Mouse (Mus musculus): Measurements from ENCODE around the gene Vcp.

DNA sequence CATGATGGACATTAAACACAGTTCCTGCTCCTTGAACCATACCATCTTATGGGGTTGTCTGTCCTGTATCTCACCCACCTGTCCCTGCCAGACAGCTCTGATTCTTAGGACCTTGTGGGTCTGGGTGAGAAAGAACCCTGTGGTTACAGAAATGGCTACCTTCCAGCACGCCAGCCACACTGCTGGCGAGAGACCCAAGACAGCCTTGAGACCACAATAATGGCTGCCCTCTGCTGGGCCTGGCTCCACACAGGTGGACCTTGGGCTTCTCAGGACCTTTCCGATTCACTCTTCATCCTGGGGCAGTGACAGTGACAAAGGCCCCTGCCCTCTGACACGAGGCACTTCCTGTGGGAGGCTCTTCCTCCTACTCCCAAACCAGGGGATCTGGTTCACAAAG lies 40.9 kb downstream of the Vcp start:
- TF ChIP-seq CTCF (IDR thresholded peaks at IDR 0.05; ENCODE audit: control insufficient read depth, insufficient read depth, insufficient read length) (no peak), MAX (IDR thresholded peaks at IDR 0.05) (no peak), USF1 (IDR thresholded peaks at IDR 0.05; ENCODE audit: low read depth) (no peak), CEBPB (IDR thresholded peaks at IDR 0.05; ENCODE audit: low read depth) (no peak), MYOG (IDR thresholded peaks at IDR 0.05; ENCODE audit: control insufficient read depth, extremely low read depth, insufficient read length) (no peak)

Measured in C2C12 (cell line).